Mouse (Mus musculus) induced T-regulatory cell, adult 2 months (primary cell): ENCODE measurements around the gene Krt86.
A peak's percentile ranks its signal among the peaks of the same experiment; 100 is the strongest.

Source experiments
- DNase-seq: peaks from one replicate; pipeline ENCODE4 v3.0.0-alpha.2; 2012; ENCODE audit warnings: low read depth

The Krt86 gene

DNA sequence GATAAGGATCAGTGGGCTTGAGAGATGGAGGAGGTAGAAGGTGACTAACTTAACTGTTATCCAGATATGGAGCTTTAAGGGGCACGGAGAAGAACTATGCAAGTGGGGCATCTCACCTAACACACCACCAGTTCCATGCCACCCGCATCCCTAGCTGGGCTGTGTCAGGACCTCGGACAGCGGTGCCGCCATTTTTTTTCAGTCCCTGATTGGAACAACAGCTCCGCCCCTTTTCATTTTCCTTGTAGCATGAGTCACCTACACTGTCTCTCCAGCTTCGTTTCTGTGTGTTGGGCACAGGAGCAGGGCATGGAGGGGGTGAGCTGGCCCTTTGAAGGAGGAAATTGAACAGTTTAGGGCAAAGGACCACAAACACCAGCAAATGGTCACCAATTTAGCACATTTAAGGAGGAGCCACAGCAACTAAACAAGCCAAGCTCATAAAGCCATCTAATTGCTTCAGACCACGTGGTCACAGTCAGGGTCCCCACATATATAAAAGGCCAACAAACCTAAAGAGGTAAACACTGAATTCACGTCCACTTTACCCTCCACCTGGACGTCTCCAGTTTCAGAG, at the start of gene Krt86:
Krt86 (plus strand) TSS at position 527 of the 577 bp plus-strand sequence.
- peak; percentile 25 for DNase-seq

DNA sequence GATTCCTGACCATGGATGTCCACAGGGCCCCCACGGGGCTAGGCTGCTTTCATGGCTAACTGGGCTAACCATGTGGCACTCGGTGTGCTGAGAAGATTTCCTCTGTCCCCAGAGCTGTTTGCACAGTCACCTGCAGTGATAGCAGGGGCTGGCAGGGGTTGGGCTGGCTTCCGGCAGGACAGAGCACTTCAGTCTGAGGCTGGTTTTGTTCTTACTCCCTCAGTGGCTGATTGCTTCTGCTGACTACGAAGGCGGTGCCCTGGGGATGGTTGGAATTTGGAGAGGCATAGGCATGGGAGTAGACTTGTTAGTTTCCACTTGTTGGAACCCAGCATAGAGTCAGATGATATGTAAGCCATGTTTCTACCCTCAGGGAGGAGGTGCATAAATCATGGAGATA, 48.4 kb upstream of the Krt86 start:
- no peak for DNase-seq

- no peak for DNase-seq
Observed at GRCm38 (mm10) chr15:101436611-101437010, 36.7 kb upstream of the Krt86 start.

DNA sequence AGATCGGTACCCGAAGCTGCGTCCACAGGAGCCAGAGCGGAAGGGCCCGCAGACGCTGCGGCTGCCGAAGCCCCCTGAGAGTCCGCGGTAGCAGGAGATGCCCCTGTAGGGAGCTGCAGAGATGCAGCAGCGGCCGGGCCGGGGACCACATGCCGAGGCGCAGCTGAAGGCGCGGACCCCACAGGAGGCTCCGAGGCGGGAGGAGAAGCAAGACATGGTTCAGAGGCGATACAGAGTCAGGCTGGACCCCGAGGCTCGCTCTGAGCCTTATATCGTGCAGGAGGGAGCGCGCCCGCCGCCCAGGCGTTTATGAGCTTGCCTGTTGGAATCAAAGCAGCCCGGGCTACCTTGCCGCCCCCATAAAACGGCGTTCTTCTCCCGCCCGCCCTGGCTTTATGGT, 34.7 kb upstream of the Krt86 start, which contains the start of gene Krt87:
Krt87 (minus strand) TSS at position 250 of the 400 bp plus-strand sequence.
- DNase-seq, result no peak

DNA sequence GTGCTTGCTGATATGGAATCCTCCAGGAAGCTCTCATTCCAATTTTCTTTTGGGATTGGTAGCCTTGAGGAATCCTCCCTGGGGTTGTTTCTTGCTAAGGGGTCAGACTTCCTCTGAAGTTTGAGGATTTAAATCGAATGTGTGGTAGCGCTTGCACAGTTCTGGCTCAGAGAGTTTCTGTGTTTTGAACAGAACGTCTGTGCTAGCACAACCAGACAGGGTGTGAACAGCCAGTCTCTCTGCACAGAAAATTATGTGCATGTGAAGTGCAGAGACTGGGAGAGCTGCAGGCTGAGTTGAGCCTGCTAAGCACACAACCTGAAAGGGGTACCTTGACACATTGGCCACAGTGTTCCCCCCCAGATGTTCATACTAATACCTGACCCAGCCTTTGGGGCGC, 32.4 kb upstream of the Krt86 start:
- DNase-seq, result no peak

GRCm38 (mm10) chr15:101446572-101446971, 26.7 kb upstream of the Krt86 start:
- DNase-seq, result no peak

DNA sequence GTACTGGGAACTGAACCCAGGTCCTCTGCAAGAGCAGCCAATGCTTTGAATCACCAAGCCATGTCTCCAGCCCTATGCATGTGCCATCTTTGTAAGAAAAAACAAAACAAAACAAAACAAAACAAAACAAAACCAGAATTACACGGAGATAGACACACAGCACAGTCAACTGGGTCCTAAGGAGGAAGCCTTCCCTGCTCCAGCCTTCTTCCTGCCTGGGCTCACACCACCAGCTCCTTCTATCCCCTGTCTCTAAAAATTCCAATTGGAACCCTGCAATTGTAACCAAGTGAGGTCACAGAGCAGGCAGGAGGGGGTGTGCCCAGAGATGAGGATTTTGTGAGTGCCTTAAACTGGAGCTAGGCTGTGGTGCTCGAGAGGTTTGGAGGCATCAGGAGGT, 25.8 kb upstream of the Krt86 start, which contains the start of gene Krt88:
Krt88 (plus strand) TSS at position 301 of the 400 bp plus-strand sequence.
- no peak for DNase-seq

GRCm38 (mm10) chr15:101453093-101453736, 20.1 kb upstream of the Krt86 start:
- peak; percentile 62 for DNase-seq

GRCm38 (mm10) chr15:101454774-101455173, 18.5 kb upstream of the Krt86 start:
- no peak for DNase-seq

- no peak for DNase-seq
Observed at GRCm38 (mm10) chr15:101455292-101455691, 18.0 kb upstream of the Krt86 start.

DNA sequence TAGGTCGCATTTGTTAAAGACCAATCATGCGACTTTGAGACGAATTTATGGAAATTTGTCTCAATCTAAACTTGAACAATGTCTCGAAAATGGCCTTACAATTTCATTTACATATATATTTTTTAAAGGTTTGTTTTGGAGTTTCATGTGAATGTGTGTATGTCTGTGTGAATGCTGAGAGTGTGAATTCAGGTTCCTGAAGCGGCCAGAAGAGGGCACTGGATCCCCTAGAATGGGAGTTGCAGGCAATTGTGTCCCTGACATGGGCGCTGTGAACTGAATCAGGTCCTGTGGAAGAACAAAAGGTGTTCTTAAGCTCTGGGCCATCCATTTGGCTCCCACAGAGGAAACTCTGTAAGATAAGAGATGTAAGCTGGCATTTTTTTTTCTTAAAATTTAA, 17.4 kb upstream of the Krt86 start:
- no peak for DNase-seq

GRCm38 (mm10) chr15:101458361-101458930, 14.8 kb upstream of the Krt86 start:
- DNase-seq, result no peak

GRCm38 (mm10) chr15:101459283-101459682, 14.0 kb upstream of the Krt86 start:
- DNase-seq, result no peak

GRCm38 (mm10) chr15:101463651-101464050, 9.6 kb upstream of the Krt86 start, which contains the start of gene Krt81:
TSS of gene Krt81 (minus strand) at chr15:101463751.
- DNase-seq, result no peak

GRCm38 (mm10) chr15:101469093-101469492, 4.2 kb upstream of the Krt86 start:
- DNase-seq, result no peak

DNA sequence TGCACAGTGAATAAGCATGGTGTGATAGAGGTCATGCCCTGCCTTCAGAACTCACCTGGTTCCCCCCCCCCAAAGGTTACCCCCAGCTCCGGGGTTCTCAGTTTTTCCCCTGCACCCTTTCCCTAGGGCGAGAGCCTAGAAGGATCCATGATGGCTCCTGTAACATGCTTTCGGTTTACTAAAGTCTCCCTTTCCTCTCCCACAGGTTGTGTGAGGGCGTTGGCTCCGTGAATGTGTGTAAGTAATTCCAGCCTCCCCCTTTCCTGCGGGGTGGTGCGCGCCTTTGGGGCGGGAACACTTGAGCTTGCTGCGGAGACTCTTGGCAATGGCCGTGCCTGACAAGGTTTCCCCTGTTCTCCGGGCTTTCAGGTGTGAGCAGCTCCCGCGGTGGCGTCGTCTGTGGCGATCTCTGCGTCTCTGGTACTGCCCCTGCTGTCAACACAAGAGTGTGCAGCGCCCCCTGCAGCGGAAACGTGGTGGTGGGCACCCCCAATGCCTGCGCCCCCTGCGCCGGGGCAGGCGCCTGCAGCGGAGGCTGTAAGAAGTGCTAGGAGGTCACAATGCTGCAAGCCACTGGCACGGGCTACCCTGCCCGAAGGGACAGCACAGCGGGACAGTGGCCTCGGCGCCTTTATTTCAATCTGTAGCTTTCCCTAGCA, 5.9 kb downstream of the Krt86 start:
- DNase-seq, result peak; percentile 46

DNA sequence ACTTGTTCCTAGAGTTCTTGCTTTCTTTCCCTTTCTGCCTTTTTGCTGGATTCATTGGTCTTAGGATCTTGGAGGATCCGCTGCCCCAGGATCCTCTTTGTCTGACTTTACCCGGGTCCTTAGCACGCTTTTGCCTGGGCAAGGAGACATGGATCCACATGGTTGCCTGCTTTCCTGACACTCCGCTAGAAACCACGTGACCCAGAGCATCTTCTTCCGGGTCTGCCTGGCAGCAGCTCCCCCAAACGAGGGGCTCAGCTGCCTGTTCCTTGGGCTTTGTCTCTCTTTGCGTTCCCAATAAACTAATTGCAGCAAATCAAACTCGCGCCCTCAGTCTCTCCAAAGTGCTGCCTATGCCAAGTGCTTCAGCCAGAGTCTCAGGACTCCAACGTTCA, 6.4 kb downstream of the Krt86 start:
- DNase-seq, result no peak

DNA sequence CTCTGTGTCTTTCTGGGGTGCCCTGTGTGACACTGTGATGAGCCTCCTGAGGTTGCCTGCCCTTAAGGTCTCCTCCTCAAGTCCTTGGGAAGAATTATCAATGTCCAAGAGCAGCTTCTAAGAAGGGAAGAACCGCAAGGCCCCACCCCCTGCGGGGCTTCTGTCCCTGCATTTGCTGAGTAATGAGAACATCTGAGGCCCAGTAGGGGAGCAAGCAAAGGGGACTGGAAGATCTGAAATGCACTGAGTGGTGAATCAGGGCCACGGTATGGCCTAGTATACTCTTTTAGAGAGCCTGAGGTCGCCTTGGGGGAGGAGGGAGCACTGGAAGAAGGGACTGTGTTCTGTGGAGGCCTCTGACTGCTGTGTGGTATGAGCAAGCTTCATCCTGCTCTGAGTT, 8.8 kb downstream of the Krt86 start:
- no peak for DNase-seq

DNA sequence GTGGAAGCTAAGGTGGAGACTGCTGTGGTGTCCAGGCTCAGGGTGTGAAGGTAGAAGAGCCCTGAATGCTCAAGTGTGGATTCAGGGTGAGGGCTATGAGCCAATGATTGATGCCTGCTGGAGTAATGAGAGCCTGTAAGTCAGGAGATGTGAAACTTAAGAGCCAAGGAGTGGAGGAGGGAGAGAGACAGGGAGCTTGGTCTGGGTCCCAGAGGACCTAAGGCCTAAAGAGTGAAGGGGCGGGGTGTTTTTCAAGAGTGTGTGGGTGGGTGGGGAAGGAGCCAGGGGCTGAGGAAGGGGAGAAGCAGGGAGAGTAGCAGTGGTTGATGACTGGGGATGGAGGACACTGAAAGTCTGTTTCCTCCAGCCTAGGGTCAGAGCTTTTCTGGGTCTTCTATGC, 10.4 kb downstream of the Krt86 start:
- no peak for DNase-seq

GRCm38 (mm10) chr15:101484939-101485338, 11.7 kb downstream of the Krt86 start:
- no peak for DNase-seq

- peak; percentile 47 for DNase-seq
Observed at GRCm38 (mm10) chr15:101485911-101486635, 12.8 kb downstream of the Krt86 start.

DNA sequence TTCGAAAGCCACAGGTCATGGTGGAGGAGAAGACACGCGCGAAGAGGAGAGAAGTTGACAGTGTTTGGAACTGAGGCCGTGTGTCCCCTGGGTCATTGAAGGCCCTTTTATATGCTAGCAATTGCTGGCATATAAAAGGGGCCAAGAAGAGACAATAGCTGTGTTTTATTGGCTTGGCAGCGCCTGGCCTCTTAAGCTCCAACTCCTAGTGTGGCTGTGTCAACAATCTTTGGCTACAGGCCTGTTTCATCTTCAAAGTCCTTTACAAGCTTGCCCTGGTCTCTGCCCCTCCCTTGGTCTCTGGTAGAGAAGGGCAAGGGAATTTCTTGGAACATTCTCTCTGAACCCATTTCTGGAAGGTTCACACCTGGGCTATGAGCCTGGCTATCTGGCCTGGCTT, 18.2 kb downstream of the Krt86 start, which contains the start of gene Krt83:
Krt83 (minus strand) TSS at position 82 of the 400 bp plus-strand sequence.
- DNase-seq, result no peak
